Mouse (Mus musculus) left cerebral cortex, postnatal 36 days (tissue): Measurements from ENCODE around the gene Coa5. TPM values are rescaled to one million over a fixed set of nuclear protein-coding genes. Genes with fewer than 3 reads are reported as not detected.

Source experiments
- DNase-seq, 2 experiments: peaks; one replicate each; pipeline ENCODE4 v3.0.0; 2021 to 2022; ENCODE audit warnings: low spot score in 2 of 2, mixed read lengths in 1 of 2
- intact Hi-C: fragments of 180-260 bp; cut with DNase I; formaldehyde crosslinking; loops from one replicate; pipeline ENCODE4 v1.15.1; 2025
- total RNA-seq, 2 experiments: library from RNA; stranded (reverse); gene quantifications; 2 replicates each; pipeline ENCODE4 v1.2.3; 2021

The Coa5 gene
- 10 to 100 TPM; 61.5 to 63.4 TPM for total RNA-seq

DNA sequence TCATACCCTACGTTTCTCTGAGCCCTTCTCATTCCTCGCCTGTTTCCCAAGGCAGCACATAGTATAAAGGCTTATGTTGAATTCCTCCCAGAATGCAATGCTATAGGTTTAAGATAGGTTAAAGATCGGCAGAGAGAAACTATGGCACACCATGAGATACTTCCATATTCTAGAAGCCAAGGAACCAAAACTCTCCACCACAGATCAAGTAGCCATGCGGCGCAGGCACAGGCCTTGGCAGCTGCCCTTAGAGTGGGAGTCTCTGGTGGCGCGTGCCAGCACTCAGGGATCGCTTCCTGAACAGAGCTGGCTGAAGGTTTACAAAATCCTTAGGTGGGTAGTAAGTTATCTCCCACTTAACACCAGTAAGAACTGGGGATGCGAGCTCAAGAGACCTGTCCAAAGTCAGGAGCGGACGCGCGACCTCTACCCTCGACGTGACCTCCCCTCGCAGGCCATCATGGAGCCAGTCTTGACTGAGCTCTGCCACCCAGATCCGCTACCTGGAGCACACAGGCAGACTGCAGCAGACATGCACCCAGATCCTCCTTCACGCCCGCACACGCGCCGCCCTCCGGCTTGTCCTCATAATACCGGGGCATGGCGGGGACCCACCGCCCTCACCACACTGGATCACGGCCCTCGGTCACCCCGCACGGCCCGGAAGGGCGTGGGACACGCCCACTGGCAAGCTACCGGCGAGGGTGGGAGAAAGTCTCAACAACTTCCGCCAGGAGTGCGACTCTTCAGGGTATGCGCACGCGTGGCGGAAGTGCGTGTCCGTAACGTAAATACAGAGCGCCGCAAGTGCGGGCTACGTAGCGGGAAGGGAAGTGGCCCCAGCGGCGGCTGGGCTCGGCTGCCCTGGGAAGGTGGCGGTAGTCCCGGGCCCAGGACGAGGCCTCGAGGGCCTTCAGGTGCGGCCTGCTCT is at the start of gene Coa5, which contains the start of gene Unc50:
Gene Coa5 (minus strand): TSS at position 738 of the 931 bp plus-strand sequence.
Gene Unc50 (plus strand): TSS at position 774 of the 931 bp plus-strand sequence.
- peak; percentile 96 to 97 for DNase-seq
- intact Hi-C loops: no loop called here

GRCm38 (mm10) chr1:37479074-37479473 is 49.2 kb upstream of the Coa5 start:
- no peak for DNase-seq
- intact Hi-C loops: no loop called here

GRCm38 (mm10) chr1:37478416-37478815 is 48.5 kb upstream of the Coa5 start:
- no peak for DNase-seq
- intact Hi-C loops: no loop called here

DNA sequence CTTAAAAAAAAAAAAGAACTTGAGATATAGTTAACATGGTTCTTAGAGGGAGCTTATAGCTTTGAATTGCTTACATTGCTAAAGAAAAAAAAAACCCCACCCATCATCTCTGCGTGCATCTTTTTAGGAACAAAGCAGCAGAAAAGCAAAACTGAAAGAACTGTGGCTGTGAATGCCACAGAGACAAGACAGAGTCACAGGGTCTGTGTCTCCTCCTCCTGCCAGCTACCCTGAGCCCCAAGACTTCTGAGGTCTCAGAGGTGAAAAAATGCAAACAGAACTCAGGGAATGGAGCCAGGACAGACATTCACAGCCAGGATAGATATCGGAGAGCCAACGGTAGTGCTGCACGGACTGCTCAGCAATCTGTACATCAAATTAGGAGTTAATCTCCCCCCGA is 48.0 kb upstream of the Coa5 start:
- intact Hi-C loops: no loop called here
- DNase-seq: no peak

DNA sequence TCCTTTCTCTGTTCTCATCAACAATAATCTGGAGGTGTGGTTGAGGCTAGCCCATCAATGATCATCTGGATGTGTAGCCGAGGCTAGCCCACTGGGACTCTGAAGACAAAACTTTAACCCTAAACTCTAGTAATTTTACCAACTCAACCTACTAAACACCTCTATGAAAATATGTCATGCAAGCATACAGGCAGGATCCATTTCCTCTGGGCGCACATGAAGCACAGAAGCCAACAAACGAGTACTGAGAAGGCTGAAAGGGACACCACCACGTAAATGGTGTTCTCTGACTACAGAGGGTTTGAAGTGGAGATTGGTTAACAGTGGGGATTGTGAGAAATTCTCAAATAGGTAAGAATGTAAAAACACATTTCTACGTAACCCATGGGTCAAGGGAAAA is 47.3 kb upstream of the Coa5 start:
- intact Hi-C loops: no loop called here
- DNase-seq: no peak

- no peak for DNase-seq
- intact Hi-C loops: no loop called here
Observed at GRCm38 (mm10) chr1:37475312-37475711, 45.4 kb upstream of the Coa5 start.

- intact Hi-C loops: loop anchor here (5.0 kb wide), 1 partner anchor 158 kb away; no protein-coding TSS in a partner anchor
- no peak for DNase-seq
Observed at GRCm38 (mm10) chr1:37474634-37475190, 44.8 kb upstream of the Coa5 start.

DNA sequence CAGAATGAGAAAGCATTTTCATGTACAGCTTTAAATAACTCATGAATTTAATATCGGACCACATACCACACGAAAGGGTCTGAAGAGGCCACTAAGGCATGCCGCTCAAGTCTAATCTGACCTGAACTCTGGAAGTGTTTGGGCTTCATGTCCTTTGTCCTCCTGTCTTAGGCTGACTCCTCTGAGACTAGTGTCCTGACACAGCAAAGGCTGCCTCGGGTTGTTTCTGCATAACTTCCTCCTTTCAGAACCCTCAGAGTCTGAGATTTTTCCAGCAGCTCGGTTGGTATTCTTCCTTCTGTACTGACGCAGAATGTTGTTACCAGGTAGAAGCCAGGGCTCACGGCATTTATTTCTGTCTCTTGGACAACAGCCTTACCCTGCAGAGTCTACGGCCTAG is 44.1 kb upstream of the Coa5 start:
- intact Hi-C loops: loop anchor here (5.0 kb wide), 1 partner anchor 158 kb away; no protein-coding TSS in a partner anchor
- DNase-seq: no peak

DNA sequence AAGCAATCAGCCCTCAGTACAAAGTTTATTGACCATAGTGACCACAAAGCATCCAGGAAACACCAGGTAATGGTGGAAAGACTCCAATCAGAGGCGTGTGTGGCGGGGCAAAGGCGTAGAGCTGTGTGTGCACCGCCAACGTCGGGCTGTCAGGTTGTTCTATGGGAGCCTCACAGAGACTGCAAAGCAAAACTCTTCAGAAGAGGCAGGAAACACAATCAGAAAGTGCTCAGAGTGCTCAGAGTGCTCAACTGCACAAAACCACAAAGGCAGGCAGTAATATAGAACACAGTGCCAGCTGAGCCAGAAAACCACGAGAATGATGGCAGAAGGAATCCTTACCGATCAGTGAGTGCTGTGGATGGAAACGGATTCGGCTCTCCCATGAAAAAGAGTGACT is 43.3 kb upstream of the Coa5 start:
- intact Hi-C loops: loop anchor here (5.0 kb wide), 1 partner anchor 159 kb away; no protein-coding TSS in a partner anchor
- no peak for DNase-seq

- no peak for DNase-seq
- intact Hi-C loops: loop anchor here (5.0 kb wide), 1 partner anchor 161 kb away; no protein-coding TSS in a partner anchor
Observed at GRCm38 (mm10) chr1:37471179-37472148, 41.6 kb upstream of the Coa5 start.

DNA sequence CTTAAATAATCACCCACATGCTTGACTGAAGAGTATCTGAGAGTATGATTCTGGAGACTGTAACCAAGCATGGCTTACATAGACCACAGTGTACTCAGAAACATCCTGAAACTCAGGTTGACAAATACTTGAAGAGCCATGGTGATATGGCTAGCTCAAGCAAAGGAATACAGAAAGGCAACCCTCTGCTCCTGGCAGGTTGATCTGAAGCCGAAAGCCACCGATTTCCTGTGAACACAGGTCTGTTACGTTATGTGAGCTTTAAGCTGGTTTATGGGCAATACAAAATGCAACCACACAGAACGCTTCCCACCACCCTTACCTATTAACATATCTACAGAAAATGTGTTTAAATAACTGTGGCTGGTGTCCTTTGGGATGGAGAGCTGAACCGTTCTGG is 39.1 kb upstream of the Coa5 start:
- intact Hi-C loops: no loop called here
- no peak for DNase-seq

DNA sequence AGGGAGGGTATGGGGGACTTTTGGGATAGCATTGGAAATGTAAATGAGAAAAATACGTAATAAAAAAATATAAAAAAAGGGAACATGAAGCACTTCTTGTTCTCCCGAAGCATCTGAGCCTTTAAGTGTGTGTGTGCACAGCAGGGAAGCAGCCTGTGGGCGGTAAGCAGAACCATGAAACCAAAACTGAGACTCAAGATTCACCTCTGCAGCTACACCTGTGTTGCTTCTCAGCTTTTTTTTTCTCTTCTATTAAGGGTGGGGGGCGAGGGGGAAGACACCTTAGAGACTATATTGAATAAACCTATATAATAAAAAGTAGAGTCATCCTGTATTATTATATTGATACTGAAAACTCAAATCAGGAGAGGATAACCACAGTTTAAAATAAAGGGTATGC is 37.9 kb upstream of the Coa5 start:
- intact Hi-C loops: no loop called here
- no peak for DNase-seq

GRCm38 (mm10) chr1:37466322-37466995 is 36.6 kb upstream of the Coa5 start:
- intact Hi-C loops: no loop called here
- DNase-seq: no peak

- no peak for DNase-seq
- intact Hi-C loops: no loop called here
Observed at GRCm38 (mm10) chr1:37464878-37465452, 35.1 kb upstream of the Coa5 start.

- intact Hi-C loops: no loop called here
- DNase-seq: no peak
Observed at GRCm38 (mm10) chr1:37457546-37457945, 27.6 kb upstream of the Coa5 start.

DNA sequence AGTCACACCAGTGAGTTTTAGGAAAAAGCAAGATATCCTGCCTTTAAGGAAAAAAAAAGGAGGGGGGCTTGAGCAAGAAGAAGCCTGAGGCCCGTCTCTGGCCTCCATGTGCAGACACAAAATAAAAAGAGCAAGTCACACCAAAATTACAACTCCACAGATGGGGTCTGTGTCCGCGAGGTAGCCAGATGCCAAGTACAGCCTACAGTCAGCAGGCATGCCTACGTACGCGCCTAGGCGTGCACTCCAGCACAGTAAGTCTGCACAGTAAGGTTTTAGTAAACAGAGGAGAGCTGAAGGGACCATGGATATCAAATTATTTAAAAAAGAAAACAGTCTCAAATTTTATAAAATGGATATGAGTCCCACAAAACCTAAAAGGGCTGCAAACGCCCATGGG is 21.4 kb upstream of the Coa5 start:
- intact Hi-C loops: no loop called here
- DNase-seq: peak; percentile 31 to 44

DNA sequence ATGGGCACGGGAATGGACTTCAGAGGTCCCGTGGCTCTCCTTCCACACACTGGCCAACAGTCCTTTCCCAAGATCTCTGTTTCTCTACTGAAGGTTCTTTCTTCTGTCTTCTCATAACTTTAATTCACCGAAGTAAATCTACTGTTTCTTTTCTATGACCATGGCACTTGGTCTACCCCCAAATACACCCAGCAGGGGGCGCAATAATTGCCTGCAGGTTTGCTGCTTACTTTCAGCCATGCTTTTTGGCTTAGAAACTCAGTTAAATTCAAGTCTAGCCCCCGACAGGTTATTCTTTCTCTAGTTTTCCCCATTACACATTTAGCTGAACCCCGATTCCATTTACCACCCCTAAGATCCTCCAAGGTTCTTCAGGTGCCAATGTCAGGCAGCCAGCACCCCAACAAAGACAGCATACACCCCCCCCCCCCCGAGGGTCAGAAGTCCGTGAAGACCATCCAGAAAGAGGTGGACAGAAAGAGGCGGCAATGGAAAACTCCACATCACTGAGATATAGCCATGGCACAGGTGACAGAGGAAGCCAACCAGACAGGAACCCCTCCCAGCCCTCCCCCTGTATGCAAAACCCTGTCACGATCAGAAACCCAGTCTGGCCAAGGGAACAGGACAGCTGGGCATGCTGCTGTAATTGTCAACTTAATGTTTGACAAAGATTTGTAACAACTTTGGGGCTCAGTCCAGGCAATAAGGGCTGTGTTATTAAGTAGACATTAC is 18.6 kb upstream of the Coa5 start:
- no peak for DNase-seq
- intact Hi-C loops: loop anchor here (2.0 kb wide), 1 partner anchor 190 kb away; no protein-coding TSS in a partner anchor
